Mouse (Mus musculus) olfactory bulb, adult 2 months (tissue): ENCODE results near the gene Fxr2.

Source experiments
- CTCF ChIP-seq: fragments of 200-500 bp; IDR thresholded peaks from 2 replicates; pipeline ENCODE4 v1.5.1; 2012; ENCODE audit warnings: low read depth, mild to moderate bottlenecking, low read length, moderate library complexity; ENCODE audit not compliant: insufficient read depth
- POLR2A ChIP-seq: fragments of 200-500 bp; IDR thresholded peaks from 2 replicates; pipeline ENCODE4 v1.6.1; 2012; ENCODE audit warnings: mild to moderate bottlenecking, low read depth, low read length, moderate library complexity; ENCODE audit not compliant: insufficient read depth

DNA sequence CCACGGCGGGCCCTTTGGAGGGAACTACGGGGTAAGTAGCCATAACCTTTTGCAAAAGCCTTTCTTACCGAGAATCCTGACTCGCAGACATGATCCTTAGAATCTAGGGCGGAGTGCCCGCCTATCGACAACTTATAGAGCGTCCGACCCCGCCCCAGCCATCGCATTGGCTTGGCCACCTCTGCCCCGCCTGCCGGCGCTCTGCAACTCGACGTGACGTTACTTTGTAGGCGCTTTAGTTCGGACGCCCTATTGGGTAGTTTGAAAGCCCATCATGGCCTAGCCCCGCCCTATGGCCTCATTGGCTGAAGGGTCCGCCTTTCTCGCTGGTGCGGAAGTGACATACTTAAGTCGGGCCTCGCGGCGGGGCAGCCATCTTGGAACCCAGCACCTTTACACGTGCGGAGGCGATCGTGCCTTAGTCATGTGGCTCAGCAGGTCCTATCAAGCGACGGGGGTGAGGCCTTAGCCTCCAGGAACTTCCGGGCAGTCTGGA lies 39.5 kb downstream of the Fxr2 start, which contains the start of gene Eif4a1:
- no peak for TF ChIP-seq CTCF
- peak; percentile 95 for TF ChIP-seq POLR2A
